Mouse (Mus musculus) heart, adult 9 months (tissue): ENCODE results near the gene Hoxc10.

ENCODE experiments used
- DNase-seq, 2 experiments: peaks; one replicate each; pipeline ENCODE4 v3.0.0; 2022; ENCODE audit warnings: low spot score in 2 of 2

Hoxc10 gene

GRCm38 (mm10) chr15:102967511-102968397 is 1.2 kb downstream of the Hoxc10 start:
- DNase-seq = no peak

GRCm38 (mm10) chr15:102969296-102969695 is 2.7 kb downstream of the Hoxc10 start:
- DNase-seq = no peak

DNA sequence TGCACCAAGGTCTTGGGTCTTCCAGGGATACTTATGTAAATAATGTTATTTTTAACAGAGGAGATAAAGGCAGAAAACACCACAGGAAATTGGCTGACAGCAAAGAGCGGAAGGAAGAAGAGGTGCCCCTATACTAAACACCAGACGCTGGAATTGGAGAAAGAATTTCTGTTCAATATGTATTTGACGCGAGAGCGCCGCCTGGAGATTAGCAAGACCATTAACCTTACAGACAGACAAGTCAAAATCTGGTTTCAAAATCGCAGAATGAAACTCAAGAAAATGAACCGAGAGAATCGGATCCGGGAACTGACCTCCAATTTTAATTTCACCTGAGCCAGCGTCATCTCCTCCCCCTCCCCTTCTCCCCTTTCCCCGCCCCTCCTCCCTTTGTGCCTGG is 4.1 kb downstream of the Hoxc10 start:
- no peak for DNase-seq

- no peak for DNase-seq
Observed at GRCm38 (mm10) chr15:102972254-102972653, 5.7 kb downstream of the Hoxc10 start.

- no peak for DNase-seq
Observed at GRCm38 (mm10) chr15:102972753-102973152, 6.2 kb downstream of the Hoxc10 start.

DNA sequence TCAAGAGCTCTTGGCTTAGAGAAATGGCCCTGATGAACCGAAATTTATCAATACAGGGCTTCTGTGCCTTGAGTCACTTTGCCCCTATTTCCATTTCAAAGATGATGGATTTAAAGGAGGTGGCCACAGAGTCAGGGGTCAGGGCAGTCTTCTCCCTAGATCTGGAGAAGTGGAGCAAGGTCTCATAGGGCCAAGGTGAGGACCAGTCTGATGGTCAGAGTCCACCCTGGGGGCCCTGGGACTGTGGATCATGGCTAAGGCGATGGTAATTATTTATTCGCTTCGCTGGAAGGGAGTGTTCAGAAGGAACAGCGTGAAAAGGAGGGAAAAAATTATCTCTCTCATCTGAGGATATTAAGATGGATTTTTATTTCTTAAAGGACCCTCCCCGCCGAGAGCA is 8.4 kb downstream of the Hoxc10 start:
- no peak for DNase-seq

DNA sequence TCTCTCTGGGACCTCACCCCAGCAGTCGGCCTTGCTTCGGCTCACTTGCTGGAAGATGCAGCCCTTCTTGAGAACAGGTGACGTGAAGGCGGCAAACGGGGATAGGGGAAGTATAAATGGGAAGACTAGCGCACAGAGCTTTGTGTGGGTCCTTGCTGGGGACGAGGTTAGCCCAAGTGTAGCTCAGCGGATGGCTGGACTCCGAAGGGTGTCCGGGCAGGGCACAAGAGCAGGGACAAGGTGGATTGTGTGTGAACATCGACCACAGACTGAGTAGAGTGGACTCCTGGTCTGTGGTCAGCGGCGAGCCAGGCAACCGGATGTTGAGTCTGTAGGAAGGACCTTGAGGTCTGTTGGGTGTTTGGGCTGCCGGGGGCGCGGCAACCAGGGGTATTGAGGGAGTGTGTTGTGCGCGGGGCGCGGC is 9.1 kb downstream of the Hoxc10 start:
- DNase-seq = no peak

- DNase-seq = no peak
Observed at GRCm38 (mm10) chr15:102976171-102976570, 9.6 kb downstream of the Hoxc10 start, which contains the start of gene Hoxc9. TSS of gene Hoxc9 (plus strand) at chr15:102976439.

DNA sequence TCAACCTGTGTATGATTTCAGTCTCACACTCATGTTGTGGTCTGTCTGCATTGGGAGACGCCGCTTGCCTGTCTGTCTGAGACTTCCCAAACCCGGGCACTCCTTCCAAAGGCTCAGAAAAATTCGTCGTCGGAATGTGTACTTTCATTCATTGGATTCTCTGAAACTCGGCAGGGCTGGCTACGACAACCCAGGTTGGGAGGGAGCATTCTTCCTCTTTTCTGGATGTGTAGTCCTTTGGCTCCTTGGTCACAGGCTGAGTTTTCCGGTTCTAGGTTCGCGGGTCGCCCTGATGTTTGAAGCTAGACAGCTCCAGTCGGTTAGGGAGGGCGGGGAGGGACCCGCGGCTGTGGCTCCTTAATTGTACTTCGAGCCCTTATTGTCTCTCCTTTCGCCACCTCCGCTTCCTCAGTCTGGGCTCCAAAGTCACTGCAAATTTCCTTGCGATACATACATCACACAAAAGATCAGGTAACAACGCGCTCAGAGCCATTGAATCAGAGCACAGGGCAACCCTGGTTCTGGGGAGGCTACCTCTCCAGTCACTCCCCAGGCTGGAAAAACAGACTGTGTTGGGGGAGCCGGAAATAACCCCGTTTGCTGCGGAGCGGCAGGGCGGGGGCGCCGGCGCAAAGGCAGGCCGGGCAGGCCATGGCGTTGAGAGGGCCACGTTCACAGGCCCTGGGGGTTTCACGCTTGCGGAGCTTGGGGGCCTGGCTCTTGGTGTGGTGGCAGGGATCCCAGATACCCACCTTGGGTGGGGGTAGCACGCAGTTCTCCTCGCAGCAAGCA is 10.2 kb downstream of the Hoxc10 start:
- no peak for DNase-seq

GRCm38 (mm10) chr15:102977423-102977974 is 10.9 kb downstream of the Hoxc10 start:
- no peak for DNase-seq

- DNase-seq = no peak
Observed at GRCm38 (mm10) chr15:102978615-102979515, 12.3 kb downstream of the Hoxc10 start.

DNA sequence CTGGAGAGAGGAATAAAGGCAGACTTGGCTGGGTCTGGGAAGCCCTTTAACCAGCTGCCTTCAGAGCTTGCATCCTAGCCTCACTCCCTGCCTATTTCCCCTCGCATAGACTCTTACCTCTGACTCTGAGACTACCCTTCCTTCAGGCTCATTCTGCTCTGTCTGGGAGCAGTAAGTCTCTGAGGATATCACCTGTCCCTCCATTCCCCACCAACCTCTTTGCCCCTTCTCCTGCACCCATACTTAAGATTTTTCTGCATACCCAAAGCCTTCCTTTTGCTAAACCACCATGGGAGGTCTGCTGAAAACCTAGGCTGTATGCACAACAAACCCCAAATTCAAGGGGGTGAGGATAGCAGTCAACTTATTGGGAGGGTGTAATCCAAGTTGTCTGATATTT is 13.3 kb downstream of the Hoxc10 start:
- DNase-seq = no peak

DNA sequence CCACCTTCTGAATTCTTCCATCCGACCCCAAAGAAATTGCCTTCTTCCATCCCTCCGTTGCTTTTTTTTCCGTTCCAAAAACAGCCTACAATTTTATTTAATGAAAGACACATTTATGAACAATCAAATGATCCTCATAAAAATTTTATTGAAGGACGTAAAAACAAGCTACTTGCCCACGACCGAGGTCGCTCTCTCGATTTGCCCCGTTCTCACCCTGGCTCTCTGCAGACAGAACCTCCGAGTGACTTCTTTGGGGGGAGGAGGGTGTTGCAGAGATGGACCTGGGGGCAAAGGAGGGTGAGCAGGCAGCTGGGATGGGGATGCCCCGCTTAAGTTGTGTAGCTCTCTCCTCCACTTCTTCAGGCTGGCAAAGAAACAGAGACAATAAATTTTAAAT is 13.8 kb downstream of the Hoxc10 start:
- no peak for DNase-seq

- no peak for DNase-seq
Observed at GRCm38 (mm10) chr15:102980912-102981311, 14.3 kb downstream of the Hoxc10 start.

DNA sequence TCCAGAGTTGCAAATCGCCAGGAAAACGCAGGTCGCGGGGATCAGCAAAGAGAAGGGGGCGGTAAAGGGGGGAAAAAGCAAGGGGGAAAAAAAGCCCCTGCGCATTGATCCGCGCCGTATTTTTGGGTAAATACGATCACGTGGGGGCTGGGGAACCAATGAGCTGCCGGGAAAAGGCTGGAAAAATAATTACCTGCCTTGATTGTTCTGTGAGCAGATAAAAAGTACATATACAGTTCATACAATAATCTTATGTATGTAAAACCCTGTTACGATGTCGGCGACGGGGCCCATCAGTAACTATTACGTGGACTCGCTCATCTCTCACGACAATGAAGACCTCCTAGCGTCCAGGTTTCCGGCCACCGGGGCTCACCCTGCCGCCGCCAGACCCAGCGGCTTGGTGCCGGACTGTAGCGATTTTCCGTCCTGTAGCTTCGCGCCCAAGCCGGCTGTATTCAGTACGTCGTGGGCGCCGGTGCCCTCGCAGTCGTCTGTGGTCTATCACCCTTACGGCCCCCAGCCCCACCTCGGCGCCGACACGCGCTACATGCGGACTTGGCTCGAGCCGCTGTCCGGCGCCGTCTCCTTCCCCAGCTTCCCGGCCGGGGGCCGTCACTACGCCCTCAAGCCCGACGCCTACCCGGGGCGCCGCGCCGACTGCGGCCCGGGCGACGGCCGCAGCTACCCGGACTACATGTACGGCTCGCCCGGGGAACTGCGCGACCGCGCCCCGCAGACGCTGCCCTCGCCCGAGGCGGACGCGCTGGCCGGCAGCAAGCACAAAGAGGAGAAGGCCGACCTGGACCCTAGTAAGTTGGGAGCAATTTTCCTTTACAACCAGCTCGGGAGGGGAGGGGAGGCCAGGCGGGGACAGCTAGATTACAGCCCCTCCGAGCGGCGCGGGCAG is 15.0 kb downstream of the Hoxc10 start:
- DNase-seq = no peak

DNA sequence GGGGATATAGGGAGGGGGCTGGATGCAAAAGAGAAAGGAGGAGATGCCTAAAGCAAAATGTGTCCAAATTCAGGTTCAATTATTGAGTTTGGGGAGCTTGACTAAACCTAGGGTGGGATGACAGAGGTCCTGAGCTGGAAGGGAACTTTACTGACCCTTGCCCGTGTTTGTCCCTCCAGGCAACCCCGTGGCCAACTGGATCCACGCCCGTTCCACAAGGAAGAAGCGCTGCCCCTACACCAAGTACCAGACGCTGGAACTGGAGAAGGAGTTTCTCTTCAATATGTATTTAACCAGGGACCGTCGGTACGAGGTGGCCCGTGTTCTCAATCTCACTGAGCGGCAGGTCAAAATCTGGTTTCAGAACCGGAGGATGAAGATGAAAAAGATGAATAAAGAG is 17.1 kb downstream of the Hoxc10 start:
- no peak for DNase-seq

DNA sequence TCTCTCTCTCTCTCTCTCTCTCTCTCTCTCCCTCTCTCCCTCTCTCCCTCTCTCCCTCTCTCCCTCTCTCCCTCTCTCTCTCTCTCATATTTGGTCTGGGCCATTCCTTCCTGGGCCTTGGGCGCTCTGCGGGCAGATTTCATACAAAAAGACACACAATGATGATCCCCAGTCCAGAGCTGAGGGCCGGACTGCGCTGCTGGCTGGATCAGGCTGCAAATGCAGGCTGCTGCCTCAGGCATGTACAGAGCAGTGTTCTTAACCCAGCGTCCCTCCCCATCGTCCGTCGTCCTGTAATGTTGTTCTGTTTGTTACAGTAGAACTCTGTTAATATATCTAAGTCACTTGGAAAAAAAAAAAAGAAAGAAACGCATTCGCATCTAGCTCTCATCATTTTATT is 17.9 kb downstream of the Hoxc10 start:
- DNase-seq = no peak

DNA sequence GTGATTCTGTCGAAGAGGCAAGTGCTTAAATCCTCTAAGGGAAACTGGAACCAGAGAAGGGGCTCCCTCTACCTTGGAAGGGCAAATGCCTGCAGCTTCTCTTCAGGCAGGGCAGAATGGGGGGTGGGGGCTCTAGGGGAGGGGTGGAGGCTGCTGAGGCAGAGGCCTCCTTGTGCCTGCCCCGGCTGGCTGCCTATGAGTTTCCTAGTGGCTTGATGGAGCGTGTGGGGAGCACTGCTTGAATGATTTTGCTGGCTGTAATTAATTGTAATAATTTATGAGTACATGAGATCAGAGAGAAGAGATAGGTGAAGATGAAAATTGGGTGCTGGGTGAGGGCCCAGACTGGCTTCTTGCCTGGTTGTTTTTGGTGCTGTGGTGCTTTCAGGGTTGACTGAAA is 18.3 kb downstream of the Hoxc10 start:
- DNase-seq = no peak

DNA sequence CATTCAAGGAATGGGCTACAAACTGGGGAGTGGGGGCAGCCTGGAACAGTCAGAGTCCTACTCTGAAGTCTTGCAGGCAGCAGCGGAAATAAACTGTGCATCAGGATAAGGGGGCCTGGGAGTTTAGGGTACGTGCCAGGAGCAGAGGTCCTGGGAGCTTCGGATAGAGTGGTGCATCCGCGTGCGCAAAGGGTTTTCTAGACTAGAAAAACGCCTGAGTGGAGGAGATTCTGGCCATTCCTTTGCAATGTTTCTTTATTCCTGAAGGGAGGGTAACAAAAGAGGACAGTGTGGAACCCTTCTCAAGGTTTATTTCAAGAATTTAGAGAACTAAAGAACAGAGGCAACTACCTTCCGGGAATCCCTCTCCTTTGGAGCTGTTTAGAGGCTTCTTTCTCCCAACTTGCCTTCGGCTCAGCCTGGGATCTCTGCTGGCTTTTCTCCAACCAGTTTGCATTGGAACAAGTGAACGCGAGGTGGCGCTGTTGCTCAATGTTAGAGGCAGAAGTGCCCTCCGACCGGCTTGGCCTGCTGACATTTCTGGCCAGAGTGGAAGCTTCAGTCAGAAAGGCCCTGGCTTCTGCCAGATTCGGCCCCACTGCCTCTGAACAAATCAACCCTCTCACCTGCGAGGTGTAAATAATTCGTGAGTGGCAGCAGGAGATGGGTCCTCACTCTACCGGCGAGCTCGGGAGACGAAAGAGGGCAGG is 20.7 kb downstream of the Hoxc10 start:
- DNase-seq = peak; percentile 77 to 89

GRCm38 (mm10) chr15:102988078-102988477 is 21.5 kb downstream of the Hoxc10 start:
- no peak for DNase-seq
